Comparison of ENCODE assay signal across 8 mouse cellular contexts in the genomic region with DNA sequence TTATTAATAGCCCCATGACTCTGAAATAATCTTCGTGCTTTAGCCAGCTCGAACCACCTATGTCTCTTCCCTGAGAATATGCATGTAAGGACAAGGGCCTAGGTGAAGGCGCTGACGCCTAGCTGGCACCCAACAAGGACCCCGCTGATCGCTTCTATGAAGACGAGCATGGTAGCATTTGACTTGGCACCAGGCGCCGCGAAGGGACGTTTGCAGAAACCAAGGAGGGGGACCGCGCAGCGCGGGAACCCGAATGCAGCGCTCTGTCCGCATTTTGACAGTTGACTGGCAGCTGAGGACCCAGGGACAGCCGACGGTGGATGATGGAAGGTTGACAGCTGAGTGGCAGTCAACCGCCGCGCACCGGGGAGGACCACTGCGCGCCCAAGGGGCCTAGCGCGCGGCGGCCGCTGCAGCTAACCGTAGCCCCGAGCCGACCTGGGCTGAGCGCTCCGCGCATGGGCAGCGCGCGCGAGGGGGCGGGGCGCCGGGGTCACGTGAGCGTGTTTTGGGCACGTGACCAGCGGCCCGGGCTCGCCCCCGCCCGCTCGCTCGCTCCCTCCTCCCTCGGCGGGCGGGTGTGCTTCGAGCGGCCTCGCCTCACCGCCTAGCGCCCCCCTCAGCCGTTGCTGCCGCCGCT. TPM values are rescaled to one million over a fixed set of nuclear protein-coding genes. Genes with fewer than 3 reads are reported as not detected.
DNase-seq lines count a peak whose midpoint lies in the region; ATAC-seq lines count a peak whose summit lies in the region.

A gene (plus strand): TSS at position 561 of the 640 bp plus-strand sequence.

- peak; percentile 94 to 97 for DNase-seq in CD8-positive naive resting alpha-beta T cell, adult 2 months (ENCODE audit: low read depth in 2 of 2, low spot score in 2 of 2)
- peak; percentile 88 for DNase-seq in c-Kit-positive CD71-negative TER-119-negative erythroid progenitor cells, embryonic 14.5 days (ENCODE audit: low read depth)
- peak; percentile 98 for DNase-seq in forebrain, embryonic 11.5 days (ENCODE audit: low spot score)
- peak; percentile 93 to 98 for DNase-seq in kidney, postnatal 36 days
- DNase-seq in telencephalon, adult 2 months (ENCODE audit: low read depth, low spot score): peak; percentile 57

- peak within 1 kb of the TSS; percentile 100 for H3K4me3 ChIP-seq in forebrain, embryonic 11.5 days (ENCODE audit: low read depth, low read length)
- peak within 1 kb of the TSS; percentile 87 for H3K4me3 ChIP-seq in heart, embryonic 16.5 days (ENCODE audit: low read length)
- peak within 1 kb of the TSS; percentile 100 for H3K4me3 ChIP-seq in liver, embryonic 15.5 days (replicated peaks)
- H3K4me3 ChIP-seq in neural tube, embryonic 12.5 days: peak within 1 kb of the TSS; percentile 98

- no peaks in the 10 kb centered on the region for H3K9me3 ChIP-seq in forebrain, embryonic 11.5 days (ENCODE audit: control insufficient read depth, low read length)
- no peaks in the 10 kb centered on the region for H3K9me3 ChIP-seq in heart, embryonic 16.5 days (replicated peaks; ENCODE audit: control insufficient read depth, low read length)
- H3K9me3 ChIP-seq in liver, embryonic 15.5 days (replicated peaks): no peaks in the 10 kb centered on the region
- H3K9me3 ChIP-seq in neural tube, embryonic 12.5 days: no peaks in the 10 kb centered on the region

- no peaks in the 10 kb centered on the region for H3K36me3 ChIP-seq in forebrain, embryonic 11.5 days (ENCODE audit: control insufficient read depth, insufficient read depth, low read length)
- no peaks in the 10 kb centered on the region for H3K36me3 ChIP-seq in heart, embryonic 16.5 days (ENCODE audit: control insufficient read depth, insufficient read depth)
- no peaks in the 10 kb centered on the region for H3K36me3 ChIP-seq in liver, embryonic 15.5 days (replicated peaks)
- no peaks in the 10 kb centered on the region for H3K36me3 ChIP-seq in neural tube, embryonic 12.5 days

- H3K27ac ChIP-seq in forebrain, embryonic 11.5 days (ENCODE audit: low read depth, low read length): peak within 1 kb of the TSS; percentile 79
- H3K27ac ChIP-seq in heart, embryonic 16.5 days (ENCODE audit: low read length): peak within 1 kb of the TSS; percentile 89
- H3K27ac ChIP-seq in liver, embryonic 15.5 days (replicated peaks): peak within 1 kb of the TSS; percentile 94
- H3K27ac ChIP-seq in neural tube, embryonic 12.5 days: peak within 1 kb of the TSS; percentile 81

- ATAC-seq in forebrain, embryonic 11.5 days (replicated peaks; ENCODE audit: low FRiP score): peak; percentile 95
- peak; percentile 89 for ATAC-seq in heart, embryonic 16.5 days (replicated peaks; ENCODE audit: extremely low read depth, insufficient read depth, low FRiP score)
- ATAC-seq in liver, embryonic 15.5 days (ENCODE audit: insufficient read depth): peak; percentile 82
- peak; percentile 91 for ATAC-seq in neural tube, embryonic 12.5 days (ENCODE audit: low FRiP score, low read depth)

- peak within 1 kb of the TSS; percentile 98 for H3K9ac ChIP-seq in forebrain, embryonic 11.5 days (ENCODE audit: low read length)
- peak within 1 kb of the TSS; percentile 99 for H3K9ac ChIP-seq in heart, embryonic 16.5 days (ENCODE audit: low read length)
- H3K9ac ChIP-seq in liver, embryonic 15.5 days: peak within 1 kb of the TSS; percentile 100
- H3K9ac ChIP-seq in neural tube, embryonic 12.5 days: peak within 1 kb of the TSS; percentile 98

- H3K27me3 ChIP-seq in forebrain, embryonic 11.5 days (ENCODE audit: control insufficient read depth, insufficient read depth, low read length): no peaks in the 10 kb centered on the region
- no peaks in the 10 kb centered on the region for H3K27me3 ChIP-seq in heart, embryonic 16.5 days (ENCODE audit: control insufficient read depth, insufficient read depth, low read length)
- H3K27me3 ChIP-seq in liver, embryonic 15.5 days: no peaks in the 10 kb centered on the region
- H3K27me3 ChIP-seq in neural tube, embryonic 12.5 days (replicated peaks): no peaks in the 10 kb centered on the region

- H3K4me2 ChIP-seq in forebrain, embryonic 11.5 days (ENCODE audit: low read depth, low read length, severe bottlenecking): peak within 1 kb of the TSS; percentile 79
- H3K4me2 ChIP-seq in heart, embryonic 16.5 days (ENCODE audit: low read depth, low read length): peak within 1 kb of the TSS; percentile 82
- H3K4me2 ChIP-seq in liver, embryonic 15.5 days: peak within 1 kb of the TSS; percentile 85
- H3K4me2 ChIP-seq in neural tube, embryonic 12.5 days (replicated peaks): peak within 1 kb of the TSS; percentile 82

- H3K4me1 ChIP-seq in forebrain, embryonic 11.5 days (replicated peaks; ENCODE audit: control insufficient read depth, insufficient read depth, low read length): peaks cover 5% of the 10 kb centered on the region
- H3K4me1 ChIP-seq in heart, embryonic 16.5 days (ENCODE audit: control insufficient read depth, insufficient read depth, low read length): peaks cover 37% of the 10 kb centered on the region
- H3K4me1 ChIP-seq in liver, embryonic 15.5 days (replicated peaks): peaks cover 63% of the 10 kb centered on the region
- H3K4me1 ChIP-seq in neural tube, embryonic 12.5 days: peaks cover 27% of the 10 kb centered on the region

- under 1% methylated on average over 55 of the region's 65 CpGs for WGBS in forebrain, embryonic 11.5 days
- WGBS in heart, embryonic 16.5 days: 2% methylated on average over 50 of the region's 65 CpGs
- under 1% methylated on average over 64 of the region's 65 CpGs for WGBS in liver, embryonic 15.5 days (ENCODE audit: insufficient replicate concordance)
- WGBS in neural tube, embryonic 12.5 days: 2% methylated on average over 50 of the region's 65 CpGs

RNA-seq across cellular contexts. Expression of the gene that starts here (rescaled TPM):
- polyA plus RNA-seq in forebrain, embryonic 11.5 days (2014; fragmentation: Nextera tagmentation; extraction: Ambion mirVana): 31.7 and 39.5 TPM in 2 replicates
- 6.8 and 7.3 TPM in 2 replicates for polyA plus RNA-seq in heart, embryonic 16.5 days (2015; fragmentation: Nextera tagmentation; extraction: Ambion mirVana)
- 7.9 and 12.1 TPM in 2 replicates for polyA plus RNA-seq in liver, embryonic 15.5 days (2015; fragmentation: Nextera tagmentation; extraction: Ambion mirVana)
- 43.5 and 46.7 TPM in 2 replicates for polyA plus RNA-seq in neural tube, embryonic 12.5 days (2016; fragmentation: Nextera tagmentation; extraction: Ambion mirVana)

Comparison
In these comparisons a context has a peak if more than half of its experiments do, and no peak if none do; other contexts are left out.
1. Peak in every context shown above with its lines: DNase-seq, ATAC-seq, H3K4me3 ChIP-seq and H3K27ac ChIP-seq.